Mouse (Mus musculus) liver, embryonic 12.5 days (tissue): Measurements from ENCODE around the gene Zfp97. TPM values are rescaled to one million over a fixed set of nuclear protein-coding genes. Genes with fewer than 3 reads are reported as not detected.
"Not testable (repeated sequence)": the region's sequence is repeated elsewhere in the genome, so short reads cannot be mapped to it uniquely, and the experiment has no call there.

ENCODE experiments used
- ATAC-seq: fragments of 200-750 bp; cut with Nextera tagmentation; 2 replicates; pipeline ENCODE4 v1.8.0; 2017; ENCODE audit warnings: moderate number of reproducible peaks, mild to moderate bottlenecking, moderate library complexity
- H3K27ac ChIP-seq: fragments of 300-500 bp; sonication (generic); 2 replicates; pipeline ENCODE4 v1.5.1; 2016; ENCODE audit warnings: mild to moderate bottlenecking
- H3K27me3 ChIP-seq: fragments of 300-500 bp; sonication (generic); replicated peaks from 2 replicates; pipeline ENCODE4 v1.6.1; 2016; ENCODE audit warnings: mild to moderate bottlenecking, moderate library complexity
- H3K36me3 ChIP-seq: fragments of 300-500 bp; sonication (generic); 2 replicates; pipeline ENCODE4 v1.6.1; 2016; ENCODE audit warnings: mild to moderate bottlenecking, moderate library complexity
- H3K4me1 ChIP-seq: fragments of 300-500 bp; sonication (generic); 2 replicates; pipeline ENCODE4 v1.6.1; 2016
- H3K4me2 ChIP-seq: fragments of 300-500 bp; sonication (generic); 2 replicates; pipeline ENCODE4 v1.6.1; 2016; ENCODE audit warnings: mild to moderate bottlenecking, moderate library complexity
- H3K4me3 ChIP-seq: fragments of 300-500 bp; sonication (generic); 2 replicates; pipeline ENCODE4 v1.5.1; 2016; ENCODE audit warnings: mild to moderate bottlenecking, moderate library complexity
- H3K9ac ChIP-seq: fragments of 300-500 bp; sonication (generic); 2 replicates; pipeline ENCODE4 v1.6.1; 2016; ENCODE audit warnings: mild to moderate bottlenecking, moderate library complexity
- H3K9me3 ChIP-seq: fragments of 300-500 bp; sonication (generic); replicated peaks from 2 replicates; pipeline ENCODE4 v1.6.1; 2016; ENCODE audit warnings: mild to moderate bottlenecking, moderate library complexity
- WGBS: fragments of 180-500 bp; shearing (Covaris S2); methylation state at CpG from one replicate; pipeline ENCODE4 v1.1.7; 2016; ENCODE audit not compliant: insufficient replicate concordance; 5-methylcytosine and 5-hydroxymethylcytosine counted together
- polyA plus RNA-seq: library from polyadenylated mRNA; unstranded; fragments of >200 nt; fragmentation: Nextera tagmentation; extraction: Ambion mirVana; gene quantifications from 2 replicates; pipeline ENCODE4 v1.2.1, GENCODE M21; 2016

Zfp97 gene
- 2.7 and 3.1 TPM in 2 replicates for polyA plus RNA-seq

DNA sequence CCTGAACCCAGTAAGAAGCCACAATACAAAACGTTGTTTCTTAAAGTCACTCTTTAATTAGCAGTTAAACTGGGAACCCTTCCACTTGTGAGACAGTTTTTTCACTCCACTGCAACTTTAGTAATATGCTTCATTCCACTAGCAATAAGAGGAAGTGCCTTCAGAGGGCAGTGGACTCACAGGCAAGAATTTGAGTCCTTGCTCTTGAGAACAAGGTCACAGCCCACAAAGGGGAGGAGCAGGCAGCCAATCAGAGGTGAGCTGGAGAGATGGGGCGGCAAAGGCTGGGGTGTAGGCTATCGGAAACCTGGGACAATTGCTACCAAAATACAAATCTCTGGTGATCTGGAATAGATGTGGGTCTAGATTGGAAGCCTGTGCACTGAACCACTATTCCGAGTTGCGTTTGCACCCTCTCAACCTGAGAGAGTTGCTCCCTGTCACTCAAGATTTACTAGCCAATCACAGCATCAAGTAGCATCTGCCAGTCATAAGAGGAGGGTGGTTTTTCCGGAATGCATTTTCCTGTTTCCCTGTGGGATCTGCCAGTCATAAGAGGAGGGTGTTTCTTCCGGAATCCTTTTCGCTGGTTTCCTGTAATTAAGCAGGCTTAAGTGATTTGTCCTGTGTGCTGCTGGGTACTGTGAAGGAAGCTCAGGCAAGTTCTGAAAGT is at the start of gene Zfp97:
Gene Zfp97 (plus strand): TSS at position 586 of the 673 bp plus-strand sequence.
- H3K4me1 ChIP-seq, H3K4me2 ChIP-seq, H3K9ac ChIP-seq, H3K36me3 ChIP-seq, H3K9me3 ChIP-seq, H3K4me3 ChIP-seq, H3K27me3 ChIP-seq, H3K27ac ChIP-seq: not testable (repeated sequence)
- peak; percentile 100 for ATAC-seq
- WGBS: no CpG with 5 or more reads among the region's 8 CpGs

DNA sequence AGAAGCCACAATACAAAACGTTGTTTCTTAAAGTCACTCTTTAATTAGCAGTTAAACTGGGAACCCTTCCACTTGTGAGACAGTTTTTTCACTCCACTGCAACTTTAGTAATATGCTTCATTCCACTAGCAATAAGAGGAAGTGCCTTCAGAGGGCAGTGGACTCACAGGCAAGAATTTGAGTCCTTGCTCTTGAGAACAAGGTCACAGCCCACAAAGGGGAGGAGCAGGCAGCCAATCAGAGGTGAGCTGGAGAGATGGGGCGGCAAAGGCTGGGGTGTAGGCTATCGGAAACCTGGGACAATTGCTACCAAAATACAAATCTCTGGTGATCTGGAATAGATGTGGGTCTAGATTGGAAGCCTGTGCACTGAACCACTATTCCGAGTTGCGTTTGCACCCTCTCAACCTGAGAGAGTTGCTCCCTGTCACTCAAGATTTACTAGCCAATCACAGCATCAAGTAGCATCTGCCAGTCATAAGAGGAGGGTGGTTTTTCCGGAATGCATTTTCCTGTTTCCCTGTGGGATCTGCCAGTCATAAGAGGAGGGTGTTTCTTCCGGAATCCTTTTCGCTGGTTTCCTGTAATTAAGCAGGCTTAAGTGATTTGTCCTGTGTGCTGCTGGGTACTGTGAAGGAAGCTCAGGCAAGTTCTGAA is 57.7 kb downstream of the Zfp97 start:
- H3K4me3 ChIP-seq, H3K4me1 ChIP-seq, H3K27ac ChIP-seq, H3K27me3 ChIP-seq, H3K9ac ChIP-seq, H3K9me3 ChIP-seq, H3K36me3 ChIP-seq, H3K4me2 ChIP-seq: not testable (repeated sequence)
- peak; percentile 100 for ATAC-seq
- WGBS: no CpG with 5 or more reads among the region's 8 CpGs

DNA sequence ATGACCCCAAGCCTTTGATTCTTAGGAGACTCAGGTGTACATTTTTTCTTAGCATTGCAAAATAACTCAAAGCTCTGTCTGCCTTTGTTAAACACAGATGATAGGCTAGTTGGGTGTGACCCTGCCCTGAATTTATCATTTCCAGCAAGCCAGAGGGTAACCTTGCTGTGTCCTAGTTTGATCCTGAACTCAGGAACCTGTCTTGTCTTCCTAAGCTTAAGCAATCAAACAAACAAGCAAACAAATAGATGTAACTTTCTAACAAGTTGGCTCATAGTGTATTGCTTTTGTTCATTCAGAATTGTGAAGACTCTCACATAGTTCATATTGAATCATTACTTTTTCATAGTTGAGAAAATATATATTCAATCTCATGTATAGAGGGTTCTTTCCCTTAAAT is 73.5 kb downstream of the Zfp97 start:
- not testable (repeated sequence) for H3K27ac ChIP-seq, H3K4me3 ChIP-seq, H3K4me1 ChIP-seq, H3K9ac ChIP-seq, ATAC-seq, H3K4me2 ChIP-seq, H3K27me3 ChIP-seq
- Histone ChIP-seq H3K36me3 (peaks cover 32% of the 10 kb centered on the region), H3K9me3 (peaks cover 11% of the 10 kb centered on the region)

DNA sequence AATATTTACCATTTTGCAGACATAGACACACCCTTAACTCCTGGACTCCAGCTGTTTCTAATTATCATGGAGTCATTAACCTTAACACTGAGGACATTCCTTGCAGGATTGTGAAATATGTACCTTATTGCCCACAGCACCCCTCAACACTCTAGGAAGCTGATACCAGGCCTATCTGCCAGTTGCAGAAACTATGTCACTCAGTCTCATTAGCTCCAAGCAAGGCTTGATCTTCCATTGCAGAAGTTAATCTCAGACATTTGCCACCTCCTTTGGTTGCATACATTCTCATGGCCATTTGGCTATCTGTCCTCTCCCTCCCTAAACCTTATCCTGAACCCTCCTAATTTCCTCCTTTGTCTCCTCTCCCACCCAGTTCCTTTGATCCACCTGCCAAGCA is 74.0 kb downstream of the Zfp97 start:
- Histone ChIP-seq H3K9ac (no peak overlapping the region), H3K4me3 (no peak overlapping the region), H3K36me3 (peaks cover 35% of the 10 kb centered on the region), H3K27ac (no peak overlapping the region), H3K9me3 (peaks cover 15% of the 10 kb centered on the region), H3K27me3 (no peaks in the 10 kb centered on the region), H3K4me1 (no peaks in the 10 kb centered on the region), H3K4me2 (no peak overlapping the region)
- no peak for ATAC-seq

DNA sequence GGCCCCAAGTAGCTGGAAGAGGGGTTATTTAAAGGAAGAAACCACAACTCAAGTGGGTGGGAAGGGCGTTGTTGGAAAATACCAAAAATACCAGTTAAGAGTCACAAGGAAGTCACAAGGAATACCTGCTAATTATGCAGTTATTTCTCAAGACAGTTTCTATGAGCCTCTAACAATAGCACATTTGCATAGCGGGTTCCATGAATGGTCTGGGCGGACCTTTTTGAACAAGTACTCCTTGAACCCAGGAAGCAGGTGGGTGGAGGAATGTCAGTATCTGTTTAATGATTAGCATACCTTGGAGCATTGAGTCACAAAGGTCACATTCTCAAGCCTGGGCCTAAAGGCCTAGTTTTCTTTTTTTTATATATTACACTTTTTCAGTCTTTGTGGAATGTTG is 74.9 kb downstream of the Zfp97 start:
- H3K27me3 ChIP-seq, H3K9ac ChIP-seq, H3K4me2 ChIP-seq, ATAC-seq, H3K27ac ChIP-seq, H3K4me3 ChIP-seq, H3K4me1 ChIP-seq: not testable (repeated sequence)
- Histone ChIP-seq H3K9me3 (peaks cover 19% of the 10 kb centered on the region), H3K36me3 (peaks cover 38% of the 10 kb centered on the region)
- WGBS: 84% methylated on average over 3 of the region's 3 CpGs

Other genes with a start within 250 kb of the Zfp97 start
- 0.87 and 1.2 TPM in 2 replicates for gene Zfp960, start 57.3 kb upstream of the Zfp97 start, polyA plus RNA-seq